Mouse (Mus musculus) kidney, adult 2 months (tissue): ENCODE measurements around the gene Rtp1.

Experiments used
- CTCF ChIP-seq: fragments of 200-500 bp; conservative IDR thresholded peaks from 2 replicates; pipeline ENCODE4 v1.5.1; 2011; ENCODE audit warnings: low read depth, mild to moderate bottlenecking, control low read depth, low read length, moderate library complexity, mixed read lengths; ENCODE audit not compliant: insufficient read depth, insufficient read length
- POLR2A ChIP-seq: fragments of 200-500 bp; IDR thresholded peaks from one replicate; pipeline ENCODE4 v1.6.1; 2011; ENCODE audit warnings: low read depth, low read length, control low read depth

- TF ChIP-seq POLR2A (no peak), CTCF (no peak)
Measured at GRCm38 (mm10) chr16:23423825-23424224, 5.1 kb upstream of the Rtp1 start.
